Mouse (Mus musculus): Measurements from ENCODE around the gene Gpr12.

DNA sequence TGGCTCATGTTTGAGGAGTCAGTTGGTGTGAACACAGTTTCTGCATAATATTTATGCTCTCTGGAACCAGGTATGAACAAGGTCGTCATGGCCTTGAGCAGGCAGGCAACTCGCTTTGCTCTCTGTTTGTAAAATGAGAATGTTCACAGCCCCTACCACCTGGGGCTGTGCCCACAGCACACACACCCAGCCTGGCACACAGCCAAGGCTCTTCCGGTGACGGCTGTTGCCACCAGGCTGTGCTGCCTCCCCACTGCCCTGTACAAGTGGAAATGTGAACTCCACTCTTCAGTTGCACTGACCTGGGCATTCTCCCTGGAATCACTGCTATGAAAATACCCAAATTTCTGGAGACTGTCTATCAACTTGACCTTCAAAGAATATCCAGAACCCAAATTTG lies 5.9 kb upstream of the Gpr12 start:
- TF ChIP-seq POLR2A (IDR thresholded peaks at IDR 0.05; ENCODE audit: borderline replicate concordance, extremely low read depth, low read depth, low read length), result no peak
- no peak for TF ChIP-seq CTCF (IDR thresholded peaks at IDR 0.05; ENCODE audit: insufficient read depth, low read length)

Data from lung, adult 2 months (tissue).